Mouse (Mus musculus) hindbrain, embryonic 16.5 days (tissue): Measurements from ENCODE around the gene Dlg1. TPM values are rescaled to one million over a fixed set of nuclear protein-coding genes. Genes with fewer than 3 reads are reported as not detected.

Source experiments
- ATAC-seq: fragments of 200-750 bp; cut with Nextera tagmentation; 2 replicates; pipeline ENCODE4 v1.8.0; 2017; ENCODE audit warnings: moderate TSS enrichment, moderate library complexity
- H3K27ac ChIP-seq: fragments of 300-500 bp; sonication (generic); 2 replicates; pipeline ENCODE4 v1.5.1; 2014; ENCODE audit warnings: low read depth, mild to moderate bottlenecking, control low read depth, low read length, moderate library complexity
- H3K27me3 ChIP-seq: fragments of 300-500 bp; sonication (generic); replicated peaks from 2 replicates; pipeline ENCODE4 v1.6.1; 2014; ENCODE audit warnings: low read length; ENCODE audit not compliant: control insufficient read depth, insufficient read depth
- H3K36me3 ChIP-seq: fragments of 300-500 bp; sonication (generic); 2 replicates; pipeline ENCODE4 v1.6.1; 2014; ENCODE audit warnings: mild to moderate bottlenecking, low read length, moderate library complexity, mixed read lengths; ENCODE audit not compliant: control insufficient read depth, insufficient read depth
- H3K4me1 ChIP-seq: fragments of 300-500 bp; sonication (generic); 2 replicates; pipeline ENCODE4 v1.6.1; 2014; ENCODE audit warnings: low read depth, low read length; ENCODE audit not compliant: control insufficient read depth, insufficient read depth
- H3K4me2 ChIP-seq: fragments of 300-500 bp; sonication (generic); 2 replicates; pipeline ENCODE4 v1.6.1; 2014; ENCODE audit warnings: mild to moderate bottlenecking, low read length, control low read depth, moderate library complexity
- H3K4me3 ChIP-seq: fragments of 300-500 bp; sonication (generic); 2 replicates; pipeline ENCODE4 v1.5.1; 2014; ENCODE audit warnings: mild to moderate bottlenecking, low read length, control low read depth, moderate library complexity
- H3K9ac ChIP-seq: fragments of 300-500 bp; sonication (generic); 2 replicates; pipeline ENCODE4 v1.6.1; 2014; ENCODE audit warnings: low read depth, mild to moderate bottlenecking, control low read depth, low read length, moderate library complexity
- H3K9me3 ChIP-seq: fragments of 300-500 bp; sonication (generic); 2 replicates; pipeline ENCODE4 v1.6.1; 2014; ENCODE audit warnings: mild to moderate bottlenecking, low read length, moderate library complexity; ENCODE audit not compliant: control insufficient read depth
- whole genome bisulfite sequencing: fragments of 180-500 bp; shearing (Covaris S2); extraction: QIAGEN DNeasy Blood & Tissue Kit; methylation state at CpG from one replicate; pipeline ENCODE4 v1.1.7; 2014; 5-methylcytosine and 5-hydroxymethylcytosine counted together
- polyA plus RNA-seq: library from polyadenylated mRNA; unstranded; fragments of >200 nt; fragmentation: Nextera tagmentation; extraction: Ambion mirVana; gene quantifications from 2 replicates; pipeline ENCODE4 v1.2.1, GENCODE M21; 2015

The Dlg1 gene
- polyA plus RNA-seq, 1 experiment from 2014 or later: 12.7 TPM

DNA sequence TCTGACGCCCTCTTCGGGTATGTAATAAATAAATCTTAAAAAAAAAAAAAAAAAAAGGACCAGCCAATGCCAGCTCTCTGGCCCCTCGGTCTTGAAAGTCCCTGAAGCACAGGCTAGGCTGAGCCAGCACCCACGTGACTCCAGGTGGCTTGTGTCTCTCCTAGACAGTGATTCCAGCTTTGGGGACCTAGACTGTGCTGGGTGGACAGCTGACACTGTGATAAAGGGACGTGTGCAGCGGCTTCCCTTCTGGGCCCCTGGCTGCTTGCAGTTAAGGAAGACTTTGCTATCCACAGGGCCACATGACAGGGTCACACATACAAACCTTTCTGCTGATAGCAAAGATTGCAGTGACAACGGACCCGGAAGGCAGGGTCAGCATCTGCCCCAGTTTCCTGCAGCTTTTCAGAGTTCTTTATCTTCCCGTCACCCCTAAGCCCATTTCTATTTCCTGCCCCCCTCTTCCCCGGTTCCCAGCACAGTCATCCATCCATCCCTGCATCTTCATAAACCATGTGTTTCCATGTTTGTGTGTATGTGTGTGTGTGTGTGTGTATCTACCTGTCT lies 247.1 kb downstream of the Dlg1 start:
- Histone ChIP-seq H3K36me3 (no peaks in the 10 kb centered on the region), H3K27me3 (no peaks in the 10 kb centered on the region), H3K27ac (no peak overlapping the region), H3K9me3 (no peaks in the 10 kb centered on the region), H3K4me3 (no peak overlapping the region), H3K4me1 (peaks cover 10% of the 10 kb centered on the region), H3K9ac (no peak overlapping the region), H3K4me2 (no peak overlapping the region)
- no peak for ATAC-seq
- WGBS: 80% methylated on average over 10 of the region's 10 CpGs

DNA sequence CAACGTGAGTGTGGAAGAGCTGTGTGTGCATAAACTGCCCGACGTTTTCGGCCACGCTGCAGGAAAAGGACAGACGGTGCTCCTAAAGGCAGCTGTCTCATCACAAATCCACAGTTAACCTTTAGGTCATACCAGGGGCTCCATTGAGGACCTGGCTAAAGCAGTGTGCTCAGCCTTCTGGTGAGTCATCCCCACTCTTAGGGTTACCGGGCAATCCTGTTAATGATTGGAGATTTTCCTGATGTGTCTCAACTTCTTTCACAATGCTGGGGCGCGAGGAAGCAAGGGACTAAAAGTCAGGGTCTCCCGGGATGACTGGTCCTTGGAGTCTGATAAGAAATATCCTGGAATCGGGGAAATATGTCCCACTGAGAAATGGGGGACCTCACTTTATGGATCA lies 254.5 kb downstream of the Dlg1 start:
- Histone ChIP-seq H3K4me2 (no peak overlapping the region), H3K36me3 (no peaks in the 10 kb centered on the region), H3K4me3 (no peak overlapping the region), H3K27me3 (no peaks in the 10 kb centered on the region), H3K9me3 (no peaks in the 10 kb centered on the region), H3K9ac (no peak overlapping the region), H3K27ac (no peak overlapping the region), H3K4me1 (no peaks in the 10 kb centered on the region)
- 0 out of 2 replicates have a peak, but pooled peaks have one; percentile 27 for ATAC-seq
- 69% methylated on average over 11 of the region's 11 CpGs for WGBS

DNA sequence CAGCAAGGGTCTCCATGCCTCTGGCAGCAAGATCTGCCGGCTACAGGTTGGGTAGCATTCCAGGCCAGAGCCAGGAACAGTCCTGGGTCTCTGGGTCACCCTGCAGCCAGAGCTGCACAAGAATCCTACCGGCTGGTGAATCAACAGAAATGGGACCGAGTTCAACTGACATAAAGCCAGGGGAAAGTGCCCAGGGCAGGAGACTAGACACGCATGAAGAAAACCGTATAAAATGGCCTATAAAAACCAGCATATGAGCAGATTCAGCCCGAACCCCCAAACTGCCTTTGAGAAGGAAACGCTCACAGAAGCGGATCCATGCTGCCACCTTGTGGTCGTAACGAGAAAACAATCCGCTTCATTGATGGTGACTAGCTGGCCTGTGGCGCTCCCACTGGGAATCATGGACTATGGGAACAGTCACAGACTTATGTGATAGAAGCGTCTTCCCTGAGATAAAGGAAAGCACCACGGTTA lies 255.0 kb downstream of the Dlg1 start:
- no peaks in the 10 kb centered on the region for H3K36me3 ChIP-seq
- no peaks in the 10 kb centered on the region for H3K4me1 ChIP-seq
- peak overlapping the region; percentile 27 for H3K4me2 ChIP-seq
- H3K9me3 ChIP-seq: no peaks in the 10 kb centered on the region
- WGBS: 1% methylated on average over 14 of the region's 14 CpGs
- no peaks in the 10 kb centered on the region for H3K27me3 ChIP-seq
- peak; percentile 72 for ATAC-seq
- H3K27ac ChIP-seq: no peak overlapping the region
- H3K9ac ChIP-seq: peak overlapping the region; percentile 51; the same call in 1 of the 2 replicates
- no peak overlapping the region for H3K4me3 ChIP-seq

DNA sequence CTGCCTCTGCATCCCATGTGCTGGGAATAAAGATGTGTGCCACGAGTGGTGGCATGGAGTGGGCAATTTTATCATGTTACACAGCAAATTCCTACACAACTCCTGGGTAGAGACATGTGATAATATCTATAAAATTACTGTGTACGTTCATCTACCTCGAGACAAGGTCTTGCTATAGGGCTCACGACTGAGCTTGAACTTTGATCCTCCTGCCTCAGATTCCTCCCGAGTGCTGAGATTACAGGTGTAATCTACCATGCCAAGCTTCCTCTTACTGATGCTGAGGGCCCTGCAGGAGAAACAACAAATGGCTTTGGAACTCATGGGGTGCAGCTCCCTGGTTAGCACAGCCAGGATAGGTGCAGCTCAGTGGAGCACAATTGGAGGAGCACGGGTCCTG lies 261.1 kb downstream of the Dlg1 start:
- WGBS: 90% methylated on average over 6 of the region's 6 CpGs
- no peak for ATAC-seq

More for the DNA sequence above, 261.1 kb downstream of the Dlg1 start:
- Histone ChIP-seq H3K4me3 (no peak overlapping the region), H3K9me3 (no peaks in the 10 kb centered on the region), H3K4me2 (no peak overlapping the region), H3K36me3 (no peaks in the 10 kb centered on the region), H3K27me3 (no peaks in the 10 kb centered on the region), H3K4me1 (no peaks in the 10 kb centered on the region), H3K27ac (no peak overlapping the region), H3K9ac (no peak overlapping the region)

Other genes starting within 250 kb of the Dlg1 start
- gene Bdh1, start 241.2 kb upstream of the Dlg1 start, polyA plus RNA-seq: 141 and 145 TPM in 2 replicates
- gene Meltf, start 215.4 kb downstream of the Dlg1 start, polyA plus RNA-seq: 0.29 and 0.42 TPM in 2 replicates